Mouse (Mus musculus) heart, embryonic 11.5 days (tissue): ENCODE results near the gene 1810010D01Rik. TPM values are rescaled to one million over a fixed set of nuclear protein-coding genes. Genes with fewer than 3 reads are reported as not detected.

ENCODE experiments used
- ATAC-seq: fragments of 200-750 bp; cut with Nextera tagmentation; replicated peaks from 2 replicates; pipeline ENCODE4 v1.8.0; 2017; ENCODE audit warnings: moderate library complexity; ENCODE audit not compliant: insufficient number of reproducible peaks, low FRiP score, low TSS enrichment
- H3K27ac ChIP-seq: fragments of 300-500 bp; sonication (generic); 2 replicates; pipeline ENCODE4 v1.5.1; 2014; ENCODE audit warnings: mild to moderate bottlenecking, low read depth, low read length
- H3K27me3 ChIP-seq: fragments of 300-500 bp; sonication (generic); 2 replicates; pipeline ENCODE4 v1.6.1; 2014; ENCODE audit warnings: mild to moderate bottlenecking, low read length, mixed read lengths; ENCODE audit not compliant: control insufficient read depth, insufficient read depth
- H3K36me3 ChIP-seq: fragments of 300-500 bp; sonication (generic); 2 replicates; pipeline ENCODE4 v1.6.1; 2014; ENCODE audit warnings: mild to moderate bottlenecking, low read length, moderate library complexity, mixed read lengths; ENCODE audit not compliant: control insufficient read depth, insufficient read depth
- H3K4me1 ChIP-seq: fragments of 300-500 bp; sonication (generic); 2 replicates; pipeline ENCODE4 v1.6.1; 2014; ENCODE audit warnings: low read length; ENCODE audit not compliant: control insufficient read depth, insufficient read depth
- H3K4me2 ChIP-seq: fragments of 300-500 bp; sonication (generic); 2 replicates; pipeline ENCODE4 v1.6.1; 2014; ENCODE audit warnings: mild to moderate bottlenecking, moderate library complexity
- H3K4me3 ChIP-seq: fragments of 300-500 bp; sonication (generic); 2 replicates; pipeline ENCODE4 v1.5.1; 2014; ENCODE audit warnings: low read depth, low read length
- H3K9ac ChIP-seq: fragments of 300-500 bp; sonication (generic); 2 replicates; pipeline ENCODE4 v1.6.1; 2014; ENCODE audit warnings: mild to moderate bottlenecking, low read depth, low read length, moderate library complexity
- H3K9me3 ChIP-seq: fragments of 300-500 bp; sonication (generic); replicated peaks from 2 replicates; pipeline ENCODE4 v1.6.1; 2016; ENCODE audit warnings: low read length; ENCODE audit not compliant: control insufficient read depth
- WGBS: fragments of 180-500 bp; shearing (Covaris S2); extraction: QIAGEN DNeasy Blood & Tissue Kit; methylation state at CpG from one replicate; pipeline ENCODE4 v1.1.7; 2014; ENCODE audit not compliant: insufficient replicate concordance; 5-methylcytosine and 5-hydroxymethylcytosine counted together
- polyA plus RNA-seq: library from polyadenylated mRNA; unstranded; fragments of >200 nt; fragmentation: Nextera tagmentation; extraction: Ambion mirVana; gene quantifications from 2 replicates; pipeline ENCODE4 v1.2.1, GENCODE M21; 2014

Gene 1810010D01Rik
- polyA plus RNA-seq, 1 experiment from 2014 or later = not detected

- Histone ChIP-seq H3K9ac (0 out of 2 replicates have a peak overlapping the region, but pooled peaks have one; percentile 24), H3K27me3 (no peaks in the 10 kb centered on the region), H3K36me3 (no peaks in the 10 kb centered on the region), H3K27ac (peak overlapping the region; percentile 79), H3K9me3 (no peaks in the 10 kb centered on the region), H3K4me2 (no peak overlapping the region), H3K4me1 (peaks cover 20% of the 10 kb centered on the region), H3K4me3 (no peak overlapping the region)
- 15% methylated on average over 2 of the region's 2 CpGs for WGBS
- ATAC-seq = no peak
Measured at GRCm38 (mm10) chr7:145221346-145221745, 13.4 kb upstream of the 1810010D01Rik start.

DNA sequence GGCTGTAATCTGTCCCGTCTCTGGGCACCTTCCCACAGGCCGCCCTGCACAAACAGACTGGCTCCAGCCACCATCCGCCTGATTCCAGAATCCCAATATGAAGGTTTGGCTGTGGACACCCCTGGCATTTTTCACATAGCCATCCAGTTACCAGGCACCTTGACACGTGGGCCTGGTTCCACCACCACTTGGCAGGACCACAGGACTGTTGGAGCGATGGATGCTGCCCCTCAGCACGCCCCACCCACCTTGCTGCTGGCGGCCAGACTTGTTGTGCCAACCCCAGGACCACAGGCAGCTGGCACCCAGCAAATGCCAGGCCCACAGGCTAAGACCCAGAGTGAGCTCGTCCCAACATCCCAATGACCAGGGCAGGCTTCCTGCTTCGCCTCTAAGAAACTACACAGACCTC is 11.5 kb upstream of the 1810010D01Rik start:
- Histone ChIP-seq H3K36me3 (no peaks in the 10 kb centered on the region), H3K4me1 (peaks cover 28% of the 10 kb centered on the region), H3K9me3 (no peaks in the 10 kb centered on the region), H3K4me3 (no peak overlapping the region), H3K4me2 (no peak overlapping the region), H3K27ac (no peak overlapping the region), H3K9ac (no peak overlapping the region), H3K27me3 (no peaks in the 10 kb centered on the region)
- no peak for ATAC-seq
- 84% methylated on average over 9 of the region's 9 CpGs for WGBS

GRCm38 (mm10) chr7:145216591-145216990 is 8.7 kb upstream of the 1810010D01Rik start:
- Histone ChIP-seq H3K27ac (0 out of 2 replicates have a peak overlapping the region, but pooled peaks have one; percentile 4), H3K9me3 (no peaks in the 10 kb centered on the region), H3K36me3 (no peaks in the 10 kb centered on the region), H3K4me1 (peaks cover 31% of the 10 kb centered on the region), H3K4me2 (no peak overlapping the region), H3K9ac (no peak overlapping the region), H3K4me3 (no peak overlapping the region), H3K27me3 (no peaks in the 10 kb centered on the region)
- 50% methylated on average over 1 of the region's 1 CpGs for WGBS
- no peak for ATAC-seq

- Histone ChIP-seq H3K9ac (no peak overlapping the region), H3K4me2 (no peak overlapping the region), H3K4me1 (peaks cover 33% of the 10 kb centered on the region), H3K36me3 (no peaks in the 10 kb centered on the region), H3K27me3 (no peaks in the 10 kb centered on the region), H3K9me3 (no peaks in the 10 kb centered on the region), H3K27ac (no peak overlapping the region; the same call in 1 of the 2 replicates), H3K4me3 (no peak overlapping the region)
- 71% methylated on average over 4 of the region's 4 CpGs for WGBS
- ATAC-seq = no peak
Measured at GRCm38 (mm10) chr7:145215476-145215875, 7.6 kb upstream of the 1810010D01Rik start.

DNA sequence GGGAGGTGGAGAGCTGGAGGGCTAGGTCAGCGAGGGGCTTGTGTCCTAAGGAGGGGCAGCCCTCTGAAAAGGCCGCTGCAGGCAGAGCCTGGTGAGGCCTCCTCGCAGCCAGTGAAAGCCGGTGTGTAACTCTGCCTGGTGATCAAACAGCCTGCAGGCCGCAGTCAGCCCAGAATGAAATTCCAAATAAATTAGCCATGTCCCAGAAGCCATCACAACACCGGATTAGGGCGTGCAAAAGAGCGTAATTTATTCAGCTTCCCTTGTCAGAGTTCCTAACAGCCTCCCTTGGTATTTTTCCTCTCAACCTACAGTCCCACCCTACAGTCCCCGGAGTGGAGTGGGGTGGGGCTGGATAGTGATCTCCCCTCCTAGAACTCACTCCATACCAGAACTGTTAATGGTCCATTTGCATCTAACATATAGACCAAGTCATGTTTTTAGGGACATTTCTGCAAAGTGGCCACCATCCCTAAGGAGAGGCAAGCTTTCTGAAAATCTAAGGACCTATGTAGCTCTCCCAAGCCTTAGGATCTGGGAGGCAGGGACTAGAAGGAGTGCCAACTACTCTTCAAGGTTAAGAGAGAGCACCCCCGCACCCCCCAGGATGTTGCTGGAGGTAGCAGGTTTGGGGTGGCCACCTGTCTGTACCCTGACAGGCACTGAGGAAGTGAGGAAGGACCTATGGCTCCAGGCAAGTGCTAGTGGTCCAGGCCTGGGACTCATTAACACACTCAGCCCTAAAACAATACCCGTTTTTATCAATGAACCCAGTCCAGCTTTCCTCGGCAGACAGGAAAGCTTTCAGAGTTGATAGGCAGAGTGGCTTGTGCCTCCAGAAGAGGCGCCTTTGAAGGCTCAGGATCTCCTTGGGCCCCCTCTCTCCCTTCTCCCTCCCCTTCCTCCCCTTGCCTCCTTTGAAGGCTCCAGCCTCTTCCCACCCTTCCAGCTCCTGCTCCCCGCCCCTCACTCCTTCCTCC is 4.1 kb upstream of the 1810010D01Rik start:
- Histone ChIP-seq H3K27me3 (no peaks in the 10 kb centered on the region), H3K4me1 (peaks cover 36% of the 10 kb centered on the region), H3K27ac (peak overlapping the region; percentile 35; the same call in 1 of the 2 replicates), H3K4me3 (no peak overlapping the region), H3K36me3 (no peaks in the 10 kb centered on the region), H3K9me3 (no peaks in the 10 kb centered on the region), H3K9ac (peak overlapping the region; percentile 66), H3K4me2 (no peak overlapping the region)
- ATAC-seq = 0 out of 2 replicates have a peak, but pooled peaks have one; percentile 27
- WGBS = 25% methylated on average over 14 of the region's 14 CpGs

GRCm38 (mm10) chr7:145210477-145211070 is 2.7 kb upstream of the 1810010D01Rik start:
- Histone ChIP-seq H3K9me3 (no peaks in the 10 kb centered on the region), H3K9ac (no peak overlapping the region), H3K4me1 (peaks cover 47% of the 10 kb centered on the region), H3K27me3 (no peaks in the 10 kb centered on the region), H3K27ac (no peak overlapping the region), H3K4me2 (no peak overlapping the region), H3K4me3 (no peak overlapping the region), H3K36me3 (no peaks in the 10 kb centered on the region)
- WGBS = 71% methylated on average over 4 of the region's 4 CpGs
- ATAC-seq = no peak

DNA sequence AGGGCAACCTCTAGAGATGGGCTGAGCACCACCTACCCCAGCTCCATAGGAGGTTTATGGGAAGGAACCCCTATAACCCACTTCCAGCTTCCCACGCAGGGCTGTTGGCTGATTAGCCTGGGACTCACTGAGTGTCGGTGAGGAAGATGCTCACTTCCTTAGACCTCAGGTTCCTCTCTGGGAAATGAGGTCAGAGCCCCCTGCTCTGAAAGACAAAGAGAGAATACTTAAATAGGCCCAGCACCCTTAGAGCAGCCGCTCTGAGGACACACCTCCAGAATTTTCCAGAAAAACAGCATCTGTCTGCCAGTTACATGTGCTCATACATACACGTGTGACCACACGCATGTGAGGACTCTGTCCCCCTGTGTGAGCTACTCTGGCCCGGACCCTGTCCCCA is 1.1 kb downstream of the 1810010D01Rik start:
- WGBS = 66% methylated on average over 6 of the region's 6 CpGs
- Histone ChIP-seq H3K4me1 (peaks cover 29% of the 10 kb centered on the region), H3K4me3 (no peak overlapping the region; the same call in 1 of the 2 replicates), H3K9me3 (no peaks in the 10 kb centered on the region), H3K27ac (peak overlapping the region; percentile 98), H3K4me2 (peak overlapping the region; percentile 60; the same call in 1 of the 2 replicates), H3K27me3 (no peaks in the 10 kb centered on the region), H3K36me3 (no peaks in the 10 kb centered on the region), H3K9ac (peak overlapping the region; percentile 80)
- no peak for ATAC-seq

- no peaks in the 10 kb centered on the region for H3K27me3 ChIP-seq
- H3K9ac ChIP-seq = peak overlapping the region; percentile 80
- 2% methylated on average over 33 of the region's 34 CpGs for WGBS
- no peaks in the 10 kb centered on the region for H3K9me3 ChIP-seq
- H3K4me3 ChIP-seq = peak overlapping the region; percentile 19; the same call in 1 of the 2 replicates
- peak overlapping the region; percentile 60 for H3K4me2 ChIP-seq
- H3K36me3 ChIP-seq = no peaks in the 10 kb centered on the region
- peaks cover 25% of the 10 kb centered on the region for H3K4me1 ChIP-seq
- peak overlapping the region; percentile 98 for H3K27ac ChIP-seq
- ATAC-seq = peak; percentile 73
Measured at GRCm38 (mm10) chr7:145206056-145206610, 1.8 kb downstream of the 1810010D01Rik start.
